Mouse (Mus musculus) G1E-ER4 (cell line): ENCODE data around the gene Pigg. TPM values are rescaled to one million over a fixed set of nuclear protein-coding genes. Genes with fewer than 3 reads are reported as not detected.

ENCODE experiments used
- GATA1 ChIP-seq: IDR thresholded peaks from one replicate; pipeline ENCODE4 v1.8.0; 2012; ENCODE audit warnings: low read length, inconsistent platforms
- polyA plus RNA-seq: library from polyadenylated mRNA; stranded (reverse); fragments of >175 nt; gene quantifications from 2 replicates; pipeline ENCODE4 v1.2.3, GENCODE M21; 2012

Gene Pigg
- polyA plus RNA-seq, 1 experiment, result 1.9 TPM

DNA sequence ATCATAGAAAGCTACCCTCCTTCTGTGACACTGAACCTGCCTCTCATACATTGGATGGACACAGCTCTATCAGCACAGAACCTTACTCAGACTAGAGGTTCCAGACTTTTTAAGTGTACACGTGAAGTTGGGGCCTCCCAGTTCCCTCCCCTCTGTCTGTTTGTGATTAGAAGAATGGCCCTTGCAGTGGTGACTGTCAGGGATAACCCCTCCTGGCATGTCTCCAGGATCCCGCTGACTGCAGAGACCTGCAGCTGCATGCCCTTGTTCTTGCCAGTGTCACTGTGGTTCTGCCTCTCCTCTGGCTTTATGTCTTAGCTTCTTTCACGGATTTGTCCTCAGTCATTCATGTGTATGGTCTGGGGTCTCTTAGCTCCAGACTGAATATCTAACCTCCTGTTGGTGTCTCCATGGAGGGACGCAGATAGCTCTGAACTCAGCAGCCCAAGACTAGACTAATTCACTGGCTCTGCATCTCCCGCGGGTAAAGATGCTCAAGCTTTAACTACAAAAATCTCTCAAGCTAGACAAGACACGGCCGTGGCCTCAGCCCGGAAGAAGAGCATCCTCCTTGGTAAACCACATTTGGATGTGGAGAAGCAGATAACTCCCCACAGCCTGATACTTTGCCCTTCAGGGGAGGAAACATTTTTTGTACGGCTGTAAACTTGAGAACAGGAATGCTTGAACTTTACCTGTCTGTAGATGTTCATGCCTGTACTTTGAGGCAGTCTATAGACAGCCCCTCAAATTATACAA lies 33.1 kb downstream of the Pigg start:
- TF ChIP-seq GATA1, result no peak

DNA sequence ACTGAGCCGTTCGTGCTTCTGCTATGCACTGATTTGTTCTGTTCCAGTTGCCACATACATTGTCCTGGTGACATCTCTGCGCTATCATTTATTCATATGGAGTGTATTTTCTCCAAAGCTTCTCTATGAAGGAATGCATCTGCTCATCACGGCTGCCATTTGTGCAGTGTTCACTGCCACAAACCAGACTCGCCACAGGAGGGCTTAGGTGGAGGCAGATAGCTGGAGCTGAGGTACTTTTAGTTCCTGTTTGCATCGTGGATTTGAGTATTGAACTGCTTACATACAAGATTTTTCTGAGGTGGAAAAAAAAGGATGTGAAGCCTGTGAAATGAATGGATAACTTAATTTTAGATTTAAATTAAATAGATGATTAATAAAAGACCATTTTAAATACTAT lies 35.4 kb downstream of the Pigg start:
- no peak for TF ChIP-seq GATA1

DNA sequence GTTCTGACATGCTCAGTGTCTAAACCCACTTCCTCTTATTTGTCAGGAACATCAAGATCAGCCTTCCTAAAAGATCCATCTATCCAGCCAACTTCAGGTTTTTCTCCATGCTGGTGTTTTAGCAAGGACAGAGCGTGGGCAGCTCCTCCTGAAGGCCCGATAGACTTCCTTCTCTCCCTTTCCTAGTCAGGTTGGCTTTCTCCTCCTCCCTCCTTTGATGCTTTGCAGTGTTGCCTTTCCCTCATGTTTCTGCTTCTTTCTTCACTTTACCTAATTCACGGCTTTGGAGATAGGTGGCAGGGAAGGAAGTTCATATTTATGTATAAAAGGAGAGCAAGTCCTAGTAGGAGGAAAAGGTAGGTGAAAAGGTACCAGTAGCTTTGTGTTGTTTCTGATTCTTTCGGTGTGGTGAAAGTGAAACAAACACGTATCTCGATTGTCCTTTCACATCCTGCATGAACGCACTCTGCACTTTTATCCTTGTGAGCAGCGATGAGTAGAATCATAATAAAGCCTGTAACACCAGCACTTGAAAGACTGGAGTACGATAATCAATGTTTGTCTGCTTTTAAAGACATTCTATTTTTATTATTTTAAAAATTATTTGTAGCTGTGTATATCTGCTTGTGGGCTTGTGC lies 37.2 kb downstream of the Pigg start:
- no peak for TF ChIP-seq GATA1

DNA sequence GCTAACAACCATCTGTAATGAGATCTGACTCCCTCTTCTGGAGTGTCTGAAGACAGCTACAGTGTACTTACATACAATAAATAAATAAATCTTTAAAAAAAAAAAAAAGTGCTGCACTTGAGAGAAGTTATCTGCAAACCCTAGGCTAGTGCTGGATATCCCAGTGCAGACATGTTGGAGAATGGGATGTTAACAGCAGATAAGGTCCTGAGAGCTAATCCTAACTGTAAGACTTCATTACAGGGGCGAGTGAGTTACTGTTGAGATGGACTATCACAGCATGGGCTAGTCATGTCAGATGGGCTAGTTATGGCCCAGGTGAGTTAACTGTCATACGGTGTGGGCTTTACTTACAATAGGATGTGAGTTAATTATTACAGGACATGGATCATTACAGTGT lies 41.6 kb downstream of the Pigg start:
- TF ChIP-seq GATA1, result no peak

DNA sequence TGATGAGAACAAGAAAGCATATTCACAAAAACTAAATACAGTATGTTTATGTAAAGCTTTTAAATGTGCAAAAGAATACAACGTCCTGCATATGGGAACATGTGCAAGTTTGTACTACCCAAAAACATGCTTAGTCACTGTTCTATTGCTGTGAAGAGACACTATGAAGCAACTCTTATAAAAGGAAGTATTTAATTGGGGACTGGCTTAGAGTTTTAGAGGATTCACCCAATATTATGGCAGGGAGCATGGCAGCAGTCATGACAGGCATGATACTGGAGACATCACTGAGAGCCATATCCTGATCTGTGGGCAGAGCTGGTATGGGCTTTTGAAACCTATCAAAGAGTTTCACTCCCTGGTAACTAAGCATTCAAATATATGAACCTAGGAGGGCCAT lies 45.5 kb downstream of the Pigg start:
- no peak for TF ChIP-seq GATA1

GRCm38 (mm10) chr5:108359491-108359890 lies 47.1 kb downstream of the Pigg start:
- TF ChIP-seq GATA1, result no peak

GRCm38 (mm10) chr5:108360211-108360610 lies 47.8 kb downstream of the Pigg start:
- TF ChIP-seq GATA1, result no peak

DNA sequence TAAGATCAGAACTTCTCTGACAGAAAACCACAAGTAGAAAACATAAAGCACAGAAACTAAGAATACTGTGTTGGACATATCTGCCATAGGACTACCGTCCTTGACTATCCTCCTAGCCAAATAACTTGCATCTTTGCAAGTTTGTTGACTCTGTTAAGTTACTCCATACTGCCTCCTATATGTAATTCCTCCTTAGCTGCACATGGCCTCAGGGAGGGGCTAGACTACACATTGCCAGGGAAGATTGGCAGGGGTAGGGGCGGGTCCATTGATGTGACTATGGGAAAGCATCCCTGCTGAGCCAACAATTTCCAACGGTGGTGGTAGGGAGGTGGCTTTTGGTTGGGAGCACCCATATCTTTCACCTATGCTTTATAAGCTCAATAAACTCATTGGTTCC lies 49.9 kb downstream of the Pigg start:
- TF ChIP-seq GATA1, result no peak

DNA sequence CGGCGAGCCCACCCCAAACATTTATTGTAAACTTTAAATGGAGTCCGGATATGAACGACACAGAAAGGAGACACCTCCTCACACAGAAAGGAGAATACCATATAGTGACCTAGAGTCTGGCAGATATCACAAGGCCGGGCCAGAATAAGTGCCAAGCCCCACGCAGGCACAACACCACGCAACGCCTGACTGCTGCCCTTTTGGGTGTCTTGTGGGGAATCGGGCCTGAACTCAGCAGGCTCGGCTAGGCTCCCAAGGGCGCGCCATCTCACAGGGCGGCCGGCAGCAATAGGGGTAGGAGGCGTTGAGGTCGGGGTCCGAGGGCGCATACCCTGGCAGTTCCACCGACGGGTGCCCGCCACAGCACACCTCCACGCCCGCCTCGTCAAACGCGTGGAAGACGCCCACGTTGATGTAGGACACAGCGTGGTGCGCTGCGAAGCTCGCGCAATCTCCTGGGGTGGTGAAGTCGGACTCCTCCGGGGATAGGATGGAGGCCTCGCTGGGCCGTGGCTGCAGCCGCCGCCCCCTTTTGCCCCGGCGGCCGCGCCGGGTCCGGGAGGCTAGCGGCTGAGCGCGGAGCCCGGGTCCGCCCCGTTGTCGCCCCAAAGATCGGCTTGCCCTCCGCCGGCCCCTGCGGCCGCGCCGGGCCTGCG lies 54.0 kb downstream of the Pigg start:
- no peak for TF ChIP-seq GATA1

- no peak for TF ChIP-seq GATA1
Observed at GRCm38 (mm10) chr5:108366984-108367841, 54.8 kb downstream of the Pigg start.

DNA sequence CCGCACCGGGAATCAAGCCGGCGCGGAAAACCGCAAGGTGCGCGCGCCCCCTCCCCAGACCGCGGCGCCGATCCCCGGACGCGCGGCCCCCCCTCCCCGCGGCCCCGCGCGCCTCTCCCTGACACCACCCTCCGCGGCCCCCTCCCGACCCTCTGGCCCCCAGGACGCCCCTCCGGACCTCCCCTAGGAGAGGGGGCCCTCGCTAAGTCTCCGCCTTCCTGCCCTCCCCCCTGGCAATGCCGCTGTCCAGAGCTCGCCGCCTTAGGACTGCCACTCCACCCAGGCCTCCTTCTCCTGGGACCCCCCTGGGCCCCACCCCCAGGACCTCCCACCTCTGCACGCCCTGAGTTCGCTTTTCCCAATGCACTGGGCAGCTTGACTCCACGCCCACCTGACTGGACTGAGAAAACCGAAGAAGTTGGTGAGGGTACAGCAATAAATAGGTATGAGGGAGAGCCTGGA lies 55.5 kb downstream of the Pigg start, which contains the start of gene Gm42517:
TSS of gene Gm42517 (minus strand) at position 52 of the 462 bp plus-strand sequence.
- no peak for TF ChIP-seq GATA1

- TF ChIP-seq GATA1, result no peak
Observed at GRCm38 (mm10) chr5:108368446-108368845, 56.0 kb downstream of the Pigg start.

DNA sequence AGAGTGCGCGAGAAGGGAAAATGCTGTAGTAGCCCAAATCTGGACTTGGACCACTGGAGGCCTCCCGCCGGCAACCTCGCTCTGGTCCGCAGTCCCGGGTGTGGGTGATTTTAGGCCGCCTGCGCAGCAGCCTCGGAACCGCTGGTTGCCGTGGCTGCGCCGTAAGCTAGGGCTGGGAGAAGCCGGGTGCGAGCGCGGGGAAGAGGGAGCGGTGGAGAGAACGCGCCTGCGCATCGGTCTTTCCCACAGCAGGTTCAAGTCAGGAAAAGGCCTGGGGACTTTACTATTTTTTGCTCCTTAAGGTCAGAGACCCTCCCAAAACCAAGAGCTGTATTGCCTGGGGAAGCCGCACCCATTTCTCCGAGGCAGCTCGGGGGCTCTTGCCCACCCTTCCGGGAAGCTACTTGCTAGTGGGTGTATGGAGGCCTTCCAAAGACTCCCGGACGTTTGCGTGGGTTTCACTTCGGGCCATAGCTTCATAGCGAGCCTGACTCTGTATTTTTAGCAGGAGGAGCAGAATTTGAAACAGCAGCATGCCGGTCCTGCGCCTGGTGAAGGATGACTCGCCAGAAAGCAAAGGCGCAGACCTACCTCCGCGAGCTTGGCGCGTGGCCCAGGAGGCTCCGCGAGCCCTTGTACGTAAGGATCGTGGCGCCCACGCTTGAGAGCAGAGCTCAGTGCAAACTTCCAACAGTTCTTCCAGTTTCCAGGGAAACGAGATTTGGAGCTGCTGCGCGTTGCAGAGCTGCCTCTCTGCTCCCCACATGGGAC lies 56.6 kb downstream of the Pigg start:
- no peak for TF ChIP-seq GATA1

DNA sequence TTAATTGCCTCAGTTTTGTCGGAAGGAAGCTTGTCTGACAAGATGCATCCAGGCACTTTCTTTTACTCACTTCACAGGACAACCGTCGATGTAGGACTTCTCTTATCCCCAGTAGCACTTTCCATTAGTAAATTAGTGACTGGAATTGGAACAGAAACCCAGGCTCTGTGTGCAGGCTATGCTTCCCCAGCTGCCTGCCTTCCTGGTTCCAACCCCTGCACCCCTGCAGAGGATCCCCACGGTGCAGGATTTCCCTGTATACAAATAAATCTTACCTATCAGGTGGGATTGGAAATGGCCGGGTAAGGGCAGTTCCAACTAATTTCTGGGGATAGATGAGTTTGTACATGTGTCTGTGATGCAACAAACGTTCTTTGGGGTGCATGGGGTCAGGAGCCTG lies 57.6 kb downstream of the Pigg start:
- TF ChIP-seq GATA1, result no peak

DNA sequence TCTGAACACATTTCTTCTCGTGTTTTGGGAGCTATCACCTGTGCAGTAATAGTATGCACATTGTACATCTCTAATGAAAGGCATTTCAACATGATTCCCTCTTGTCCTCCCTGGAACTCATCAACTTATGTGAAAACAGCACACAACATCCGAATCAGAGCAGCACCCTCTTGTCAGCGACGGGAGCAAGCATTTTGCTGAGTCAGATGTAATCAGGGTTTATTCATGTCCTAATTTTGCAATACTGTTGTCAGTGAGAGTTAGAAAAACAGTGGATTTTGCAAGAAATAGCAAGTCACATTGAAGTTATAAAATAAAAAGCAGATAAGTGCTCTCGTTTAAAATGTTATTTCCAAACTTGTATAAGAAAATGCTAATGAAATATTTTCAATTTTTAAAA lies 61.7 kb downstream of the Pigg start:
- no peak for TF ChIP-seq GATA1
